Mouse (Mus musculus): ENCODE data around the gene Zfp873.

GRCm38 (mm10) chr10:82046603-82047002 lies 1.3 kb upstream of the Zfp873 start:
- TF ChIP-seq POLR2A (IDR thresholded peaks at IDR 0.05; ENCODE audit: borderline replicate concordance, low read depth, low read length) (no peak), CTCF (IDR thresholded peaks at IDR 0.05; ENCODE audit: low read depth, low read length) (no peak)

Data from bone marrow macrophage, adult 2 months (primary cell).